Mouse (Mus musculus) cerebellum, adult 9-11 months (tissue): ENCODE measurements around the gene Ust.
A peak's percentile ranks its signal among the peaks of the same experiment; 100 is the strongest.

Source experiments
- DNase-seq: peaks from one replicate; pipeline ENCODE4 v3.0.0; 2022

Gene Ust

GRCm38 (mm10) chr10:8498951-8499891, 19.4 kb downstream of the Ust start:
- DNase-seq, result peak; percentile 89

DNA sequence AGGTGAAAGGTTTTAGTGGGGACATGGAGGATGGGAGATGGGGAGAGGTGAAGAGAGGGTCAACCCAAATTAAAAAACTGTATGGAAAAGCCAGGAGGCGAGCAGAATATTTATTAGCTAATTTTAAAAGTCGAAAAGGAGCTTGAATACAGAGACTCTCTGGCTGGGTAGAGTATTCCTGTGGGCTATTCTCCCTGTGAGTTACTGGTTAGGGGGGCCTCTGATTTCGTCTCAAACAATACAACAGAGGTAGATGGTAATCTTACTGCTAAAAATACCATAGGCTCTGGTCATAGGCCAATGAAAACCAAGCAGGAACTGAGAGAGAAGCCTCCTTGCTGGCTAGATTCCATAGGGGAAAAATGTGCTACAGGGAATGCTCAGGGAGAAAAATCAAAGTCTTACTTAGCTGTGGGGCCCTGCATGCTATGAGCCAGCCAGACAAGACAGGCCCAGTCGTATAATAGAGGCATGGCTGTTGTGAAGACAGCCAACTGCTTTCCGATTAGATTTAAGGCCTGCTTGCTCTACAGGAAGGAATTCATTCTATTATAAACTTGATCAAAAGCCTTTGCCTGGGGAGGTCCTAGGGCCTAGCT, 23.0 kb downstream of the Ust start:
- DNase-seq, result no peak

DNA sequence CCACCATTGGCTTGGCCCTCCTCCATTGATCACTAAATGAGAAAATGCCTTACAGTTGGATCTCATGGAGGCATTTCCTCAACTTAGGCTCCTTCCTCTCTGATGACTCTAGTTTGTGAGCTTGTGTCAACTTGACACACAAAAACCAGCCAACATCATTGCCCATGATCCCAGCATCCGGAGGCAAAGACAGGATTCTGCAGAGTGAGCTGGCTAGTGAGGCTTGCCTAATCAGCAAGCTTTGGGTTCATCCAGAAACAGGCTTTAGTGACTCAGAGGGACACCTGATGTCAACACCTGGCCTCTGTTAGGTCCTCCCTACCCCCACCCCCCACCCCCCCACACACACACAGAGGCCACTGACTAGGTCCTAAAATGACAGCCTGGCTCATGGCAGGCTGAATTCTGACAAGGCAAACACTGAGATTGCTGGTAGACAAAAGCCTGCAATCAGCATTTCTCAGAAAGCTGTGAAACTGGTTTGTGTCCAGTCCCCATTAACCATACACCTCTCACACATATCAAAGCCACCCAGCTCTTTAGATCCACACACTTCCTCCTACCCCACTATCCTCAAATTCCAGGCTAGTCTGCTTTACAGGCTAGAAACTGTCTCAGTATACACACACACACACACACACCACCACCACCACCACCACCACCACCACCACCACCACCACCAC, 26.6 kb downstream of the Ust start:
- no peak for DNase-seq

DNA sequence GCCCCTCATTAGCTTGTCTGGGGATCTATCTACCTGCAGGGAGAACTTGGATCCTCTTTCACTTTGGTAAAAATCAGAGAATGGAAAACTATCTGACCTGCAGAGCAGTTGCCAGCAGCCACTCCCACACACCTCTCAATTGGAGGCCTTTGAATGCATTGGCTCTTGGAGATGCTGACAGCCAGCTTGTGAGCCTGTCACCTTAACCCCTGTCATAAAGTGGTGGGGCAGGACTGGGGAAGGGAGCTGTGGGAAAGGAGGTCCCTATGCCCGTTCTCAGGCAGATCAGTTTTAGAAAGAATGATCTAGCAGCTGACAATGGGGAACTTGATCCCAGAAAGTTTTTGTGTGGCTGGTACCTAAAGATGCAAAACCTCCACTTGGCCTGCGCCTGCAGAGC, 31.2 kb downstream of the Ust start:
- DNase-seq, result no peak

DNA sequence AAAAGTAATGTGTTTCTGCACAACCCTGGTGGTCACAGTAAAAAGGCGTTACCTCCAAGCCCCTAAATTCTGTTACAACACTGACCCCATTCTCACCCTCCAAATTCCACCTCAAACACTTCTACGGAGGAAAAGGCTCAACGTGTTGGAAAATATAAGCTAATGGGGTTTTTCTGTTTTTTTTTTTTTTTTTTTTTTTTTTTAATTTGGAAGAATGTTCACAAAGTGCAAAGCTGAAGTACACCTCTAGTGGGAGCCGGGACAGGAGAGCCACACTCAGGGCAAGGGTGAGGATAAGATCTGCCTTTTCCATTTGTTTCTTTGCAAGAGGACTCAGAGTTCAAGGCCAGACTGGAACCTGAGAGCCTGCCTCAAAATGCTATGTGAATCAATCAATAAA, 34.1 kb downstream of the Ust start:
- DNase-seq, result no peak

DNA sequence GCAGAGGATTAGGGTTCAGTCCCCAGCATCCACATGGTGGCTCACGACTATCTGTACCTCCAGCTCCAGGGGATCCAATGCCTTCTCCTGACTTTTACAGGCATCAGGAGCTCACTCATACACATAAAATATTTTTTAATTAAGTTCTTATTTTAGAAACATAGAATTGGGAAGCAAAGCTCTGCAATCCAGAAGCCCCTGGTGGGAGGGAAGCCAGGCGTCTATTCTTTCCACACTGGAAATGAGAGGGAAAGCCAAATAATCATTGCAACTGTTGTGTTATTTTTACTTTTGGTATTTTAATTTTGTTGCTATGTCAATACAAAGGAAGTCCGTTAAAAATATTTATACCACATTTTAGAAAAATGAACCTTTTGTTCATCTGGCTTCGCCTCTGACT, 35.8 kb downstream of the Ust start:
- DNase-seq, result no peak

GRCm38 (mm10) chr10:8479779-8480178, 38.8 kb downstream of the Ust start:
- no peak for DNase-seq

DNA sequence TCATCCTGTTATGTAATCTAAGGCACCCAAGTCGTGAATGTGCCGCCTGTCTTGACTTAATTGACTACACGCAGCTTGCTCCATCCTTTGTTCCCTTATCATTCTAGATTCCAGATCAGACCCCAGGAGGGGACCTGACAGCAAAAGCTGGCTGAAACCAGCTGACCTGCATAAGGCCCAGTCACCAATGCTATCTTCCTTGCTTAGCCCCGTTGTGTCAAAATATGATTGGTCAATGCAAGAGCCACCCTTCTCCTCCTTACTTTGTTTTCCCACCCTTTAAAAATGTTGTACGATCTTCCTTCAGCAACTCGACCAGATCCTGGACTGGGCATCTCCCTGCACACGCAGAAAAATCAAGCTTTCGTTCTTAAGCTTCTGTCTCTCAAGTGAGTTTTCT, 40.7 kb downstream of the Ust start:
- DNase-seq, result no peak

DNA sequence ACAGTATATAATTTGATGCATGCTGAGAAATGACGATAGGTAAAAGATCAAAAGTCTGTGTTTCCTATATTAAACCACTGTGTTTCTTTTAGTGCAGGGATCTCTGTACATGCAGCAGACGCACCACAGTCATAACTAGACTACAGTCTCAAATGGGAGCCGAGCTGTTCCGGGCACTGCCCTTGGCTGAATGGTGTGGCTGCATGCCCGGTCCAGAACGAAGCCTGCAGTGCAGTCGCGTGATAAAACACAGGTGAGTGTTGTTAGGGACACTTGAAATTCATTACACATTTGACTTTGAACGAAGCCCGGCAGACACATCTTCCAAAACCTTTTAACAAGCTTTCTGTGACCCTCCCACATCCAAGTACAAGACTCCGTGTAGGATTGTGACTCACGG, 46.6 kb downstream of the Ust start:
- DNase-seq, result peak; percentile 65

GRCm38 (mm10) chr10:8471012-8471411, 47.6 kb downstream of the Ust start:
- DNase-seq, result no peak

DNA sequence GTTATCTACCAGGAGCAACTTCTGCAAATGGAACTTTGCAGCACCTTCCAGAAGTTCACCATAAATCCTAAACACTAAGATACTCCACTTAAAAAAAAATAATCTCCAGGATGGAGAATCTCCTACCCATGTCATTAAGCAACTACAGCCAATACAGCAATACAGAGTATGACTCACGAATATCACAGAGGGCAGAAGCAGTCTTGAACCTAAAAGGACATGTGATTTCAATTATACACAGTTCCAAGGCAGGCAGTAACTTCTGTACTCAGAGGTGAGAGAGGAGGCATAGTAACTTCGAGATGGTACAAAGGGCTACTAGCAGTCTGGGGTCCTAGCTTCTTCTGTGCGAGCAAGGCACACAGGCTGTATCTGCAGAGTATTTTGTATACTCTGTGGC, 49.1 kb downstream of the Ust start:
- no peak for DNase-seq

- DNase-seq, result no peak
These were observed 49.8 kb downstream of the Ust start for GRCm38 (mm10) chr10:8468651-8469386.

DNA sequence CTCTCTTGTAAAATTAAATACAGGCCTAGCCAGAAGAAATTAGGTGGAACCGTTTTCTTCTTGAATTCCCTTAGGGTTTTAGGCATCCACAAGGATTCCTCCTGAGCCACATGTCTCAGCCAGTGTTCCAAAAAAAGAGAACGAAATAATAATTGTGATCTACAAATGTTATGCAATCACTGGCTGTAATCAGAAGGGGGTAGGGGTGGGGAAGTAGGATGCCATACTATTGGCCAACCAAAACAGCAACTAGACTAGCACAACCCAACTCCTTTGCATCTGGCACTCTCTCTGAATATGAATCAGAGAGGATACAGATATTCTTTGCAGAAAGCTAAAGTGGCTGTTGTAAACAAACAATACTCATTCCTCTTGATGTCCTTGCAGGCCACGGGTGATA, 52.7 kb downstream of the Ust start:
- DNase-seq, result no peak

- DNase-seq, result no peak
These were observed 53.4 kb downstream of the Ust start for GRCm38 (mm10) chr10:8465216-8465615.

DNA sequence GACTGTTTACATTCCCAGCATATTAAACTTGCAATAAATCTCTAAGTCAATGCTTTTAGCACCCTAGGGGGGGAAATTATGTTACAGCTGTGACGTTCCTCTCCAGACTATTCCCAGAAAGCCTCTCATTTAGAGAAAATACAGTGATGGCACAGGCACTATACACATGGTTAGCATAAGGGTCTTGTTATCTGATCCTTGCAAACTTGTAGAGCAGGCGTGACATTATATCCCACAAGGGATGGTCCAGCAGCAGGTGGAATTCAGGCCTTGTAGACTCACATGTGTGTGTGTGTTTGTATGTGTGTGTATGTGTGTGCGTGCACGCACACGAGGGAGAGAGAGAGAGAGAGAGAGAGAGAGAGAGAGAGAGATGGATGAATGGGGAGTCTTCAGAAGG, 57.3 kb downstream of the Ust start:
- DNase-seq, result no peak

- DNase-seq, result no peak
These were observed 63.9 kb downstream of the Ust start for GRCm38 (mm10) chr10:8454711-8455110.

DNA sequence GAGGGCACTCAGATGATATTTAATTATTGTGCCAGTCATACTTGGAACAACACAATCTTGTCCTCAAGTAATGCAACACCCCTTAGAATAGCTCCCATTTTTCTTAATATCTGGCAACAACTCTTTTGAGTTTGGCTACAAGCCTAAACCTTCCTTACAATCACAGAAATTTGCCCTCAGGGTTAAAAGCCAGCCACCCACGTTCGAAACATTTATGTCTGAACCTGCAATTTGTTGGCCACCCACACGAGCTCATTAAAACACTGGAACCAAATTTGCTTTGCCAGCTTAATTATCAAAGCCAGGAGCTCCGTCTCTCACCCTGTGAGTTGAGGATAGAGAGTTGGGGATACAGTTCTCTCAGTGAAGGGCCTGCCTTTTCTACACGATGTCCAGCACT, 70.9 kb downstream of the Ust start:
- peak; percentile 29 for DNase-seq

DNA sequence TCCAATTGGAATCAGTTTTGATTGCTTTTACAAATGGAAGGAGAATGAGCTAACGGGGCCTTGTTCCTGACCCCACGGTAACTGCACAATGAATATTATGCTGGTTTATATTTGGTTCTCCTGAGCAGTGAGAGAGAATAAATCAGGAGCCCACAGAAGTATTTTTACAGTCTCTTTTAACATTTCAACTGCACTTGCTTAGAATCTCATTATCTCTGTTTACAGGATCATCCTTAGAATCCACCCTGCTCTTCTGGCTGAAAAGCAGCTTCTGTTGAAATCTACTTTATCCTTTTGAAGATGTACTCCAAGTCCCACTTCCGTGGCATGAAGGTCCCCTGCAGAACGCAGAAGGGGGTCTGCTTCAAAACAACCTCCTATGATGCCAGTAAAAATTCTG, 71.7 kb downstream of the Ust start:
- DNase-seq, result no peak

GRCm38 (mm10) chr10:8444052-8444451, 74.6 kb downstream of the Ust start:
- no peak for DNase-seq

DNA sequence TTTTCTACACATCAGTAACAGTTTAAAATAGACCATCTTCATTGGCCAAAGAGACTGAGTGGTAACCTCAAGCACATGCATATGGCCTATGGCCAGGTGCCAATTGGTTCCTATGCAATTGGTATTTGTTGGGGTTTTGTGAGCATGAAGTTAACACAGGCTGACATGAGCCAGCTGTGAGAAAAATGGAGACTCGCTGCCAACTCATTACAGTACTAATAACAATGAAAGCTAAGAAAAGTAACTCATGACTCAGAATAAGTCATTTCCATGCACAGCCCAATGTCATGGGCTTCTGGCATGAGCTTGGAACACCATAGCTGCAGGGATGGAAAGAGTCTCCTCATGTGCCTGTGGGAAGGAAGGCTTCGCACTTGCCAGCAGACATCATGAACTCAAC, 86.8 kb downstream of the Ust start:
- DNase-seq, result peak; percentile 50

GRCm38 (mm10) chr10:8428787-8429778, 89.5 kb downstream of the Ust start:
- DNase-seq, result peak; percentile 82
